Mouse (Mus musculus) liver, adult 2 months (tissue): ENCODE data around the gene Pkn1. TPM values are rescaled to one million over a fixed set of nuclear protein-coding genes. Genes with fewer than 3 reads are reported as not detected.

Experiments
- DNase-seq: peaks from one replicate; pipeline ENCODE4 v3.0.0-alpha.2; 2011; ENCODE audit warnings: low read depth, low spot score; ENCODE audit errors: extremely low read depth
- H3K27ac ChIP-seq: fragments of 200-500 bp; replicated peaks from 2 replicates; pipeline ENCODE4 v1.5.1; 2012; ENCODE audit warnings: low read depth, mild to moderate bottlenecking, control low read depth, inconsistent platforms, low read length; ENCODE audit not compliant: insufficient read depth
- H3K27me3 ChIP-seq: fragments of 200-500 bp; 2 replicates; pipeline ENCODE4 v1.6.1; 2012; ENCODE audit warnings: mild to moderate bottlenecking, moderate library complexity, low read length, inconsistent platforms; ENCODE audit not compliant: control insufficient read depth, insufficient read depth
- H3K36me3 ChIP-seq: fragments of 200-500 bp; 2 replicates; pipeline ENCODE4 v1.6.1; 2012; ENCODE audit warnings: low read length, inconsistent platforms; ENCODE audit not compliant: control insufficient read depth, insufficient read depth
- H3K4me1 ChIP-seq: fragments of 200-500 bp; 2 replicates; pipeline ENCODE4 v1.6.1; 2011; ENCODE audit warnings: low read length; ENCODE audit not compliant: control insufficient read depth, insufficient read depth
- H3K4me3 ChIP-seq: fragments of 200-500 bp; 2 replicates; pipeline ENCODE4 v1.5.1; 2011; ENCODE audit warnings: low read depth, mild to moderate bottlenecking, control low read depth, low read length, moderate library complexity; ENCODE audit not compliant: insufficient read depth
- H3K79me2 ChIP-seq: fragments of 200-500 bp; 2 replicates; pipeline ENCODE4 v1.6.1; 2012; ENCODE audit warnings: inconsistent platforms, mild to moderate bottlenecking, low read length, moderate library complexity; ENCODE audit not compliant: control insufficient read depth, insufficient read depth
- H3K9ac ChIP-seq: fragments of 200-500 bp; 2 replicates; pipeline ENCODE4 v1.6.1; 2012; ENCODE audit warnings: low read depth, mild to moderate bottlenecking, control low read depth, inconsistent platforms, low read length
- CTCF ChIP-seq: fragments of 200-500 bp; IDR thresholded peaks from 2 replicates; pipeline ENCODE4 v1.5.1; 2011; ENCODE audit warnings: low read depth, low read length, control low read depth
- POLR2A ChIP-seq: fragments of 200-500 bp; IDR thresholded peaks from 2 replicates; pipeline ENCODE4 v1.6.1; 2011; ENCODE audit warnings: low read length, control low read depth; ENCODE audit not compliant: insufficient read depth; ENCODE audit errors: extremely low read depth
- WGBS: fragments of 180-500 bp; shearing (Covaris S2); methylation state at CpG from one replicate; pipeline ENCODE4 v1.1.7; 2018; 5-methylcytosine and 5-hydroxymethylcytosine counted together
- polyA plus RNA-seq: library from polyadenylated mRNA; depleted of rRNA; stranded (reverse); fragments of >200 nt; gene quantifications from 2 replicates; pipeline ENCODE4 v1.2.3, GENCODE M21; 2012
- total RNA-seq: library from RNA; depleted of rRNA; stranded (reverse); fragments of >200 nt; gene quantifications from 2 replicates; pipeline ENCODE4 v1.2.3, GENCODE M21; 2014

Gene Pkn1
- total and polyA plus RNA-seq, 2 experiments, result 17.3 to 28.8 TPM

- Histone ChIP-seq H3K27me3 (no peaks in the 10 kb centered on the region), H3K36me3 (0 out of 2 replicates have a peak, but pooled peaks cover 5% of the 10 kb centered on the region), H3K4me1 (no peaks in the 10 kb centered on the region), H3K4me3 (peak within 1 kb of the TSS; percentile 93), H3K9ac (peak within 1 kb of the TSS; percentile 91), H3K79me2 (peaks cover 18% of the 10 kb centered on the region; the same call in 1 of the 2 replicates), H3K27ac (peak within 1 kb of the TSS; percentile 80)
- under 1% methylated on average over 63 of the region's 63 CpGs for WGBS
- peak; percentile 99 for DNase-seq
- TF ChIP-seq CTCF (no peak), POLR2A (peak; percentile 58; the same call in 1 of the 2 replicates)
Observed at GRCm38 (mm10) chr8:83715031-83715690, 16.2 kb upstream of the Pkn1 start, which contains the start of gene Ddx39. Gene Ddx39 (plus strand): TSS chr8:83715177.

- TF ChIP-seq POLR2A, result no peak
- TF ChIP-seq CTCF, result no peak
- 14% methylated on average over 8 of the region's 8 CpGs for WGBS
Observed at GRCm38 (mm10) chr8:83714676-83715030, 15.7 kb upstream of the Pkn1 start.

GRCm38 (mm10) chr8:83707554-83707953 is 8.6 kb upstream of the Pkn1 start:
- TF ChIP-seq POLR2A, result no peak
- TF ChIP-seq CTCF, result no peak
- WGBS, result 72% methylated on average over 8 of the region's 8 CpGs
- Histone ChIP-seq H3K4me1 (no peaks in the 10 kb centered on the region), H3K9ac (no peak overlapping the region), H3K36me3 (no peaks in the 10 kb centered on the region), H3K4me3 (no peak overlapping the region), H3K27me3 (no peaks in the 10 kb centered on the region), H3K79me2 (no peaks in the 10 kb centered on the region), H3K27ac (no peak overlapping the region)
- no peak for DNase-seq

More at GRCm38 (mm10) chr8:83714676-83715030, 15.7 kb upstream of the Pkn1 start:
- no peaks in the 10 kb centered on the region for H3K4me1 ChIP-seq
- H3K36me3 ChIP-seq, result no peaks in the 10 kb centered on the region
- no peak overlapping the region; the same call in 1 of the 2 replicates for H3K4me3 ChIP-seq
- H3K27me3 ChIP-seq, result no peaks in the 10 kb centered on the region
- peak overlapping the region; percentile 38; the same call in 1 of the 2 replicates for H3K27ac ChIP-seq
- no peak for DNase-seq
- H3K9ac ChIP-seq, result peak overlapping the region; percentile 40
- peaks cover 18% of the 10 kb centered on the region; the same call in 1 of the 2 replicates for H3K79me2 ChIP-seq

GRCm38 (mm10) chr8:83706411-83706810 is 7.4 kb upstream of the Pkn1 start:
- Histone ChIP-seq H3K79me2 (no peaks in the 10 kb centered on the region), H3K36me3 (no peaks in the 10 kb centered on the region), H3K27me3 (no peaks in the 10 kb centered on the region), H3K27ac (no peak overlapping the region), H3K9ac (no peak overlapping the region), H3K4me1 (no peaks in the 10 kb centered on the region), H3K4me3 (no peak overlapping the region)
- DNase-seq, result no peak
- TF ChIP-seq CTCF (no peak), POLR2A (no peak)
- 79% methylated on average over 5 of the region's 5 CpGs for WGBS

GRCm38 (mm10) chr8:83703426-83703825 is 4.4 kb upstream of the Pkn1 start:
- H3K79me2 ChIP-seq, result peaks cover 5% of the 10 kb centered on the region; the same call in 1 of the 2 replicates
- H3K9ac ChIP-seq, result no peak overlapping the region
- H3K4me1 ChIP-seq, result 0 out of 2 replicates have a peak, but pooled peaks cover 3% of the 10 kb centered on the region
- WGBS, result 87% methylated on average over 4 of the region's 4 CpGs
- H3K27ac ChIP-seq, result no peak overlapping the region
- no peak overlapping the region for H3K4me3 ChIP-seq
- H3K27me3 ChIP-seq, result no peaks in the 10 kb centered on the region
- DNase-seq, result no peak
- no peaks in the 10 kb centered on the region for H3K36me3 ChIP-seq
- TF ChIP-seq POLR2A (no peak), CTCF (no peak)
